Mouse (Mus musculus) G1E (cell line): Measurements from ENCODE around the gene Grid2.

ENCODE experiments used
- CTCF ChIP-seq: IDR thresholded peaks from 2 replicates; pipeline ENCODE4 v1.5.1; 2012; ENCODE audit warnings: low read depth, low read length, inconsistent platforms, mixed read lengths
- GATA1 ChIP-seq: IDR thresholded peaks from 2 replicates; pipeline ENCODE4 v1.6.1; 2012; ENCODE audit warnings: borderline replicate concordance, low read length, inconsistent platforms, mixed read lengths
- POLR2AphosphoS5 ChIP-seq: IDR thresholded peaks from 2 replicates; pipeline ENCODE4 v1.6.1; 2012; ENCODE audit warnings: low read depth, low read length, inconsistent platforms; ENCODE audit not compliant: insufficient replicate concordance
- TAL1 ChIP-seq: conservative IDR thresholded peaks from 2 replicates; pipeline ENCODE4 v1.6.1; 2012; ENCODE audit warnings: low read depth, low read length, inconsistent platforms, mixed read lengths

GRCm38 (mm10) chr6:63609570-63609969, 353.9 kb downstream of the Grid2 start:
- no peak for TF ChIP-seq CTCF
- TF ChIP-seq GATA1: no peak
- TF ChIP-seq POLR2AphosphoS5: no peak
- no peak for TF ChIP-seq TAL1
